Mouse (Mus musculus) testis, adult 2 months (tissue): ENCODE measurements around the gene BC028528. TPM values are rescaled to one million over a fixed set of nuclear protein-coding genes. Genes with fewer than 3 reads are reported as not detected.
"Not testable (repeated sequence)": the region's sequence is repeated elsewhere in the genome, so short reads cannot be mapped to it uniquely, and the experiment has no call there.

Experiments
- H3K27ac ChIP-seq: fragments of 200-500 bp; 2 replicates; pipeline ENCODE4 v1.5.1; 2012; ENCODE audit warnings: low read depth, low read length; ENCODE audit not compliant: control insufficient read depth, insufficient read depth
- H3K27me3 ChIP-seq: fragments of 200-500 bp; 2 replicates; pipeline ENCODE4 v1.6.1; 2012; ENCODE audit warnings: mild to moderate bottlenecking, low read length, moderate library complexity; ENCODE audit not compliant: control insufficient read depth, insufficient read depth
- H3K36me3 ChIP-seq: fragments of 200-500 bp; 2 replicates; pipeline ENCODE4 v1.6.1; 2012; ENCODE audit warnings: mild to moderate bottlenecking, low read length; ENCODE audit not compliant: control insufficient read depth, insufficient read depth
- H3K4me1 ChIP-seq: fragments of 200-500 bp; 2 replicates; pipeline ENCODE4 v1.6.1; 2012; ENCODE audit warnings: low read length; ENCODE audit not compliant: control insufficient read depth, insufficient read depth
- H3K4me3 ChIP-seq: fragments of 200-500 bp; 2 replicates; pipeline ENCODE4 v1.5.1; 2012; ENCODE audit warnings: low read depth, mild to moderate bottlenecking, low read length, moderate library complexity, mixed read lengths; ENCODE audit not compliant: control insufficient read depth
- CTCF ChIP-seq: fragments of 200-500 bp; IDR thresholded peaks from 2 replicates; pipeline ENCODE4 v1.5.1; 2012; ENCODE audit warnings: low read depth, mild to moderate bottlenecking, inconsistent platforms, low read length, moderate library complexity; ENCODE audit not compliant: control insufficient read depth, insufficient read depth, insufficient replicate concordance
- POLR2A ChIP-seq: fragments of 200-500 bp; IDR thresholded peaks from 2 replicates; pipeline ENCODE4 v1.6.1; 2012; ENCODE audit warnings: low read depth, mild to moderate bottlenecking, inconsistent platforms, low read length, moderate library complexity; ENCODE audit not compliant: control insufficient read depth
- polyA plus RNA-seq: library from polyadenylated mRNA; depleted of rRNA; stranded (reverse); fragments of >200 nt; gene quantifications from 2 replicates; pipeline ENCODE4 v1.2.3, GENCODE M21; 2012

Gene BC028528
- polyA plus RNA-seq, 1 experiment = 2.4 TPM

- Histone ChIP-seq H3K4me3 (no peak overlapping the region), H3K36me3 (no peaks in the 10 kb centered on the region), H3K27ac (no peak overlapping the region), H3K4me1 (peaks cover 5% of the 10 kb centered on the region; the same call in 1 of the 2 replicates), H3K27me3 (no peaks in the 10 kb centered on the region)
- no peak for TF ChIP-seq POLR2A
- no peak for TF ChIP-seq CTCF
Observed at GRCm38 (mm10) chr3:95865571-95865970, 26.2 kb downstream of the BC028528 start.

- Histone ChIP-seq H3K36me3 (no peaks in the 10 kb centered on the region), H3K4me3 (no peak overlapping the region)
Observed at GRCm38 (mm10) chr3:95865050-95865449, 26.8 kb downstream of the BC028528 start.

GRCm38 (mm10) chr3:95863578-95863977 lies 28.2 kb downstream of the BC028528 start:
- Histone ChIP-seq H3K4me1 (peaks cover 5% of the 10 kb centered on the region; the same call in 1 of the 2 replicates), H3K27me3 (no peaks in the 10 kb centered on the region), H3K36me3 (no peaks in the 10 kb centered on the region), H3K4me3 (no peak overlapping the region), H3K27ac (no peak overlapping the region)
- TF ChIP-seq POLR2A (no peak), CTCF (no peak)

More at GRCm38 (mm10) chr3:95865050-95865449, 26.8 kb downstream of the BC028528 start:
- TF ChIP-seq CTCF (no peak), POLR2A (no peak)
- Histone ChIP-seq H3K27me3 (no peaks in the 10 kb centered on the region), H3K4me1 (peaks cover 5% of the 10 kb centered on the region; the same call in 1 of the 2 replicates), H3K27ac (no peak overlapping the region)

- Histone ChIP-seq H3K4me1 (peaks cover 5% of the 10 kb centered on the region; the same call in 1 of the 2 replicates), H3K27ac (no peak overlapping the region), H3K4me3 (no peak overlapping the region), H3K27me3 (no peaks in the 10 kb centered on the region), H3K36me3 (no peaks in the 10 kb centered on the region)
- TF ChIP-seq POLR2A = no peak
- TF ChIP-seq CTCF = no peak
Observed at GRCm38 (mm10) chr3:95861796-95862195, 30.0 kb downstream of the BC028528 start.

- no peaks in the 10 kb centered on the region for H3K36me3 ChIP-seq
Observed at GRCm38 (mm10) chr3:95861216-95861615, 30.6 kb downstream of the BC028528 start.

GRCm38 (mm10) chr3:95860323-95860722 lies 31.5 kb downstream of the BC028528 start:
- Histone ChIP-seq H3K4me3 (no peak overlapping the region), H3K27ac (no peak overlapping the region), H3K36me3 (no peaks in the 10 kb centered on the region), H3K27me3 (no peaks in the 10 kb centered on the region), H3K4me1 (peaks cover 2% of the 10 kb centered on the region; the same call in 1 of the 2 replicates)
- no peak for TF ChIP-seq POLR2A
- TF ChIP-seq CTCF = no peak

More at GRCm38 (mm10) chr3:95861216-95861615, 30.6 kb downstream of the BC028528 start:
- no peak overlapping the region for H3K4me3 ChIP-seq
- H3K27me3 ChIP-seq = no peaks in the 10 kb centered on the region
- TF ChIP-seq CTCF (no peak), POLR2A (no peak)
- H3K27ac ChIP-seq = no peak overlapping the region
- H3K4me1 ChIP-seq = peaks cover 5% of the 10 kb centered on the region; the same call in 1 of the 2 replicates

GRCm38 (mm10) chr3:95858278-95858677 lies 33.5 kb downstream of the BC028528 start:
- H3K27me3 ChIP-seq, H3K27ac ChIP-seq: not testable (repeated sequence)

GRCm38 (mm10) chr3:95857050-95857449 lies 34.8 kb downstream of the BC028528 start:
- H3K4me1 ChIP-seq, H3K4me3 ChIP-seq, H3K27ac ChIP-seq, H3K27me3 ChIP-seq, H3K36me3 ChIP-seq: not testable (repeated sequence)

More at GRCm38 (mm10) chr3:95858278-95858677, 33.5 kb downstream of the BC028528 start:
- H3K4me3 ChIP-seq, H3K36me3 ChIP-seq, H3K4me1 ChIP-seq: not testable (repeated sequence)
